Mouse (Mus musculus) large intestine, adult 2 months (tissue): ENCODE measurements around the gene Samd3. TPM values are rescaled to one million over a fixed set of nuclear protein-coding genes. Genes with fewer than 3 reads are reported as not detected.

Source experiments
- DNase-seq: peaks from one replicate; pipeline ENCODE4 v3.0.0-alpha.2; 2012; ENCODE audit warnings: low read depth, low spot score
- WGBS: fragments of 180-500 bp; shearing (Covaris S2); methylation state at CpG from one replicate; pipeline ENCODE4 v1.1.7; 2018; 5-methylcytosine and 5-hydroxymethylcytosine counted together
- polyA plus RNA-seq: library from polyadenylated mRNA; depleted of rRNA; stranded (reverse); fragments of >200 nt; gene quantifications from 2 replicates; pipeline ENCODE4 v1.2.3, GENCODE M21; 2012; rRNA removed

The Samd3 gene
- polyA plus RNA-seq = 0.07 TPM in 2 replicates

GRCm38 (mm10) chr10:26229488-26229887 is at the start of gene Samd3:
TSS of gene Samd3 (plus strand) at chr10:26229707.
- no peak for DNase-seq
- WGBS = 62% methylated on average over 4 of the region's 4 CpGs

- 85% methylated on average over 5 of the region's 5 CpGs for WGBS
- DNase-seq = no peak
These were observed 44.2 kb upstream of the Samd3 start for GRCm38 (mm10) chr10:26185289-26185688.

GRCm38 (mm10) chr10:26190811-26191210 is 38.7 kb upstream of the Samd3 start:
- DNase-seq = no peak

GRCm38 (mm10) chr10:26194892-26195291 is 34.6 kb upstream of the Samd3 start:
- WGBS = 40% methylated on average over 1 of the region's 1 CpGs
- DNase-seq = peak; percentile 28

GRCm38 (mm10) chr10:26202708-26203368 is 26.7 kb upstream of the Samd3 start:
- WGBS = 90% methylated on average over 9 of the region's 9 CpGs
- no peak for DNase-seq

- 20% methylated on average over 4 of the region's 4 CpGs for WGBS
- DNase-seq = no peak
These were observed 8.8 kb upstream of the Samd3 start for GRCm38 (mm10) chr10:26220729-26221128.

- WGBS = 77% methylated on average over 5 of the region's 5 CpGs
- no peak for DNase-seq
These were observed 3.3 kb upstream of the Samd3 start for GRCm38 (mm10) chr10:26226241-26226640.

- no peak for DNase-seq
- WGBS = 71% methylated on average over 2 of the region's 2 CpGs
These were observed 2.8 kb upstream of the Samd3 start for GRCm38 (mm10) chr10:26226734-26227133.

GRCm38 (mm10) chr10:26228187-26228586 is 1.3 kb upstream of the Samd3 start:
- no peak for DNase-seq

GRCm38 (mm10) chr10:26232071-26232653 is 2.7 kb downstream of the Samd3 start:
- DNase-seq = no peak
- WGBS = 66% methylated on average over 3 of the region's 3 CpGs

- DNase-seq = no peak
- WGBS = 47% methylated on average over 4 of the region's 4 CpGs
These were observed 9.1 kb downstream of the Samd3 start for GRCm38 (mm10) chr10:26238559-26238958.

- WGBS = 22% methylated on average over 1 of the region's 1 CpGs
- DNase-seq = no peak
These were observed 9.6 kb downstream of the Samd3 start for GRCm38 (mm10) chr10:26239090-26239489.

- no peak for DNase-seq
- 90% methylated on average over 3 of the region's 3 CpGs for WGBS
These were observed 13.7 kb downstream of the Samd3 start for GRCm38 (mm10) chr10:26243203-26243602.

- WGBS = 86% methylated on average over 6 of the region's 6 CpGs
These were observed 15.0 kb downstream of the Samd3 start for GRCm38 (mm10) chr10:26244466-26244865.

GRCm38 (mm10) chr10:26249426-26250165 is 20.1 kb downstream of the Samd3 start:
- WGBS = 72% methylated on average over 7 of the region's 7 CpGs
- no peak for DNase-seq

More at GRCm38 (mm10) chr10:26244466-26244865, 15.0 kb downstream of the Samd3 start:
- no peak for DNase-seq

- no peak for DNase-seq
- 69% methylated on average over 4 of the region's 4 CpGs for WGBS
These were observed 30.4 kb downstream of the Samd3 start for GRCm38 (mm10) chr10:26259908-26260307.

GRCm38 (mm10) chr10:26263744-26264459 is 34.4 kb downstream of the Samd3 start:
- 72% methylated on average over 3 of the region's 3 CpGs for WGBS
- DNase-seq = no peak

- DNase-seq = no peak
- WGBS = 90% methylated on average over 6 of the region's 6 CpGs
These were observed 45.9 kb downstream of the Samd3 start for GRCm38 (mm10) chr10:26275414-26275813.

- DNase-seq = no peak
- 82% methylated on average over 8 of the region's 8 CpGs for WGBS
These were observed 50.5 kb downstream of the Samd3 start for GRCm38 (mm10) chr10:26280009-26280408.

- no peak for DNase-seq
- WGBS = 82% methylated on average over 7 of the region's 7 CpGs
These were observed 57.6 kb downstream of the Samd3 start for GRCm38 (mm10) chr10:26287136-26287535.
